Mouse (Mus musculus): ENCODE results near the gene Ppt1. TPM values are rescaled to one million over a fixed set of nuclear protein-coding genes. Genes with fewer than 3 reads are reported as not detected.

Ppt1 gene
- polyA plus RNA-seq (2014; fragmentation: Illumina TruSeq; extraction: RNeasy Lipid Tissue Mini Kit (QIAGEN cat#74804)), result 279 TPM

DNA sequence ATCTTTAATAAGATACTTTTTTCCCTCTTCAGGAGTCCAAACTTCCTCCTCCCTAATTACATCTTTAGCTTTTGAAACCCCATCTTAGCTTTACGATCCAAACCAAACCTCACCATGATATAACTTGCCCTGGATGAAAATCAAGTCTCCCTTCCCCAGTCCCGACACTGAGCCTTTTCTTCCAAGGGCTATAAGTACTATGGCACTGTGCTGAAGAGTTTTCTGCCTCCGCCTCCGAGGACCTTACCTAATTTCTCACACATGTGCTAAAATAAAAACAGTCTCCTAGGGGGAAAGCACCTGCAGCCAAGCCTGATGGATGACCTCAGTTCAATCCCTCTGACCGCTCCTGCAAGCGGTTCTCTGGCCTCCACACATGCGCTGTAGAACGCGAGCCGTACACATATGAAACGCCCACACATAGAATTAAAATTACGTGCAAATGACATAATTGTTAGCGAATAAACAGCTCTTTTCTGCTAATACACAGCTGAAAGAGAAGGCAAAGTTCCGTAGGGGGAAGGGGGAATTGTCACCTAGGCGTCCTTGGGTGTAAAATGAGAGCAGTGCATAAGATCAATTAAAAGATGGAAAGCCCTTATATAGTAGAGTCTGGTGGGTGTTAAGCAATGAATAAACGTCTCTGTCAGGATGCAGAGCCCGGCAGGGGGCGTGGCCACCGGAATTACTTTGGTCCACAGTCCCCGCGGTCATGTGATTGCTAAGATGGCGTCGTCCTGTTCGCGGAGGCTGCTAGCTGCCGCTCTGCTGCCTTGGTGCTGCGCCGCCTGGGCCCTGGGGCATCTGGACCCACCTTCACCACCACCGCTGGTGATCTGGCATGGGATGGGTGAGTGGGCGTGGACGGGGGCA, at the start of gene Ppt1:
TSS of gene Ppt1 (plus strand) at position 713 of the 873 bp plus-strand sequence.

DNA sequence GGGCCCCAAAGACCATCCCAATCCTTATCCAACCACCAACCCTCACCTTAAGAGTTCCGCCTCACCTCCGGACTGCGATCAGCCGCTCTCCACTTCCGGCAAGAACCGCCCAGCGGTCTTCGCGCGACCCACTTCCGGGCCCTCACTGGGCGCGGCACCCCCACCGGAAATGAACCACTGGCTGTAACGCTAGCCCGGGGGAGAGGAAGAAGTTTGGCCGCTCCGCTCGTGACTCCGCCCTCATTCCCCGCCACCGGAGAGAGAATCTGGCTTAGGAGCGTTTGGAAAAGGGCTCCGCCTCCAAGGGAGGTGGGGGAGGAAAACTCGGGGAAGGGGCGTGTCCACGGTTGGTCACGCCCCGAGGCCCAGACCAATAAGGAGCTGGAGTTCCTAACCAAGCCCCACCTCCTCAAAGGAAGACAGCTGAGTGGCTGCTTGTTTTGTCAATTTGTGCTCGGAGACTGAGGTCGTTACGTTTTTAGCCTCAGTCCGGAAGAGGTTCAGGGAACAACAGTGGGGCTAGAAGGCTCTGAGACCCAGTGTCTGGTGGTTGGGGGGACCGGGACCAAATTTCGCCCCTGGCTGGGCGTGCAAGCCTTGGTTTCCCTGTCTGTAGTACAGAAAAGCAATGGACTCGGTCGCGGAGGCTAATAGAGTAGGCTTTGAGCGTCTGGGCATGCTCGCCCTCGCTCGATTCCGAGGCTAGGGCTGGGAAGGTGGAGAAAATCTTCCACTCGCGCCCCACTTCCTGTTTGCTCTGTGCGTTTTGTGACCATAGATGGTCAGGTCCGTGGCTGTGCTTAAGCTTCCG, 49.9 kb downstream of the Ppt1 start, which contains the start of gene Cap1:
TSS of gene Cap1 (minus strand) at position 289 of the 811 bp plus-strand sequence.

Other genes starting within 250 kb of the Ppt1 start
- gene 9530002B09Rik, start 147.0 kb upstream of the Ppt1 start, polyA plus RNA-seq (2014; fragmentation: Illumina TruSeq; extraction: RNeasy Lipid Tissue Mini Kit (QIAGEN cat#74804)), result not detected
- gene Cap1, start 49.8 kb downstream of the Ppt1 start, polyA plus RNA-seq (2014; fragmentation: Illumina TruSeq; extraction: RNeasy Lipid Tissue Mini Kit (QIAGEN cat#74804)), result 86.8 TPM
- gene Mfsd2a, start 124.9 kb downstream of the Ppt1 start, polyA plus RNA-seq (2014; fragmentation: Illumina TruSeq; extraction: RNeasy Lipid Tissue Mini Kit (QIAGEN cat#74804)), result 1.2 TPM
- gene Mycl, start 159.4 kb downstream of the Ppt1 start, polyA plus RNA-seq (2014; fragmentation: Illumina TruSeq; extraction: RNeasy Lipid Tissue Mini Kit (QIAGEN cat#74804)), result 23.0 TPM
- gene Trit1, start 180.4 kb downstream of the Ppt1 start, polyA plus RNA-seq (2014; fragmentation: Illumina TruSeq; extraction: RNeasy Lipid Tissue Mini Kit (QIAGEN cat#74804)), result 19.4 TPM